Comparison of ENCODE assay signal across 1 mouse cellular context in genomic region chr17:72918053-72918452, GRCm38 (mm10).
TF ChIP-seq lines count a peak whose summit lies in the region.

Gene Lbh (plus strand): TSS chr17:72918305.

TF ChIP-seq in CH12.LX, 34 proteins besides CTCF, POLR2A, EP300 and RAD21 (continued from another document):
- TF ChIP-seq CHD1 (IDR thresholded peaks at IDR 0.05; ENCODE audit: low read depth, low read length): no peak; the same call in 1 of the 2 replicates
- no peak for TF ChIP-seq ZC3H11A (IDR thresholded peaks at IDR 0.05; ENCODE audit: low read depth, low read length)
- TF ChIP-seq ELF1 (IDR thresholded peaks at IDR 0.05; ENCODE audit: low read depth, low read length): peak; percentile 70
